Mouse (Mus musculus) MEL (cell line): Measurements from ENCODE around the gene Aqp7. TPM values are rescaled to one million over a fixed set of nuclear protein-coding genes. Genes with fewer than 3 reads are reported as not detected.
A peak's percentile ranks its signal among the peaks of the same experiment; 100 is the strongest.

Source experiments
- DNase-seq: peaks from one replicate; pipeline ENCODE4 v3.0.0; 2011; ENCODE audit warnings: low read depth, low spot score
- H3K27ac ChIP-seq: 2 replicates; pipeline ENCODE4 v1.5.1; 2012; ENCODE audit warnings: low read depth, mild to moderate bottlenecking, control low read depth, low read length, moderate library complexity; ENCODE audit not compliant: control insufficient read depth
- H3K27me3 ChIP-seq, 2 experiments: fragments of 150-350 bp in 1 of 2; sonication (generic) in 1 of 2; 2 replicates each; pipeline ENCODE4 v1.6.1; 2012; ENCODE audit warnings: low read length in 2 of 2, mild to moderate bottlenecking in 2 of 2, improper control_type of control experiment in 1 of 2, moderate library complexity in 1 of 2; ENCODE audit not compliant: insufficient read depth in 2 of 2, control insufficient read depth in 1 of 2
- H3K36me3 ChIP-seq, 2 experiments: 2 replicates each; pipeline ENCODE4 v1.6.1; 2012 to 2014; ENCODE audit warnings: low read length in 2 of 2, improper control_type of control experiment in 1 of 2, inconsistent platforms in 1 of 2, mild to moderate bottlenecking in 1 of 2; ENCODE audit not compliant: insufficient read depth in 2 of 2, control insufficient read depth in 1 of 2
- H3K4me1 ChIP-seq, 2 experiments: fragments of 150-350 bp in 1 of 2; sonication (generic) in 1 of 2; 2 replicates each; pipeline ENCODE4 v1.6.1; 2012; ENCODE audit warnings: low read length in 2 of 2, improper control_type of control experiment in 1 of 2, mild to moderate bottlenecking in 1 of 2; ENCODE audit not compliant: insufficient read depth in 2 of 2, control insufficient read depth in 1 of 2
- H3K4me3 ChIP-seq, 2 experiments: fragments of 150-350 bp in 1 of 2; sonication (generic) in 1 of 2; 2 replicates each; pipeline ENCODE4 v1.5.1; 2012; ENCODE audit warnings: low read depth in 2 of 2, low read length in 2 of 2, mild to moderate bottlenecking in 2 of 2, moderate library complexity in 2 of 2, control low read depth in 1 of 2, improper control_type of control experiment in 1 of 2; ENCODE audit not compliant: control insufficient read depth in 1 of 2, insufficient read depth in 1 of 2
- H3K79me2 ChIP-seq: 2 replicates; pipeline ENCODE4 v1.6.1; 2012; ENCODE audit warnings: mild to moderate bottlenecking, low read length, moderate library complexity; ENCODE audit not compliant: control insufficient read depth, poor library complexity, insufficient read depth
- H3K9ac ChIP-seq: 2 replicates; pipeline ENCODE4 v1.6.1; 2012; ENCODE audit warnings: low read depth, mild to moderate bottlenecking, control low read depth, low read length, moderate library complexity; ENCODE audit not compliant: control insufficient read depth, poor library complexity, severe bottlenecking
- H3K9me3 ChIP-seq: fragments of 150-350 bp; sonication (generic); replicated peaks from 2 replicates; pipeline ENCODE4 v1.6.1; 2012; ENCODE audit warnings: mild to moderate bottlenecking, low read length, improper control_type of control experiment, moderate library complexity; ENCODE audit not compliant: insufficient read depth
- BHLHE40 ChIP-seq: IDR thresholded peaks from 2 replicates; pipeline ENCODE4 v1.6.1; 2012; ENCODE audit warnings: low read depth, mild to moderate bottlenecking, inconsistent platforms, low read length, improper control_type of control experiment, borderline replicate concordance
- CTCF ChIP-seq, 3 experiments: IDR thresholded peaks in 2 of 3; conservative IDR thresholded peaks in 1 of 3; 2 replicates each; pipeline ENCODE4 v1.5.1; 2011 to 2012; ENCODE audit warnings: low read length in 3 of 3, low read depth in 2 of 3, mild to moderate bottlenecking in 2 of 3, improper control_type of control experiment in 1 of 3, inconsistent platforms in 1 of 3, mixed read lengths in 1 of 3, moderate library complexity in 1 of 3; ENCODE audit not compliant: control insufficient read depth in 1 of 3, insufficient read depth in 1 of 3, poor library complexity in 1 of 3, severe bottlenecking in 1 of 3
- EP300 ChIP-seq, 2 experiments: IDR thresholded peaks; 2 replicates each; pipeline ENCODE4 v1.6.1; 2011; ENCODE audit warnings: improper control_type of control experiment in 2 of 2, low read length in 2 of 2, low read depth in 1 of 2, mild to moderate bottlenecking in 1 of 2
- ETS1 ChIP-seq: IDR thresholded peaks from 2 replicates; pipeline ENCODE4 v1.6.1; 2012; ENCODE audit warnings: low read depth, mild to moderate bottlenecking, inconsistent platforms, low read length, improper control_type of control experiment, moderate library complexity
- GABPA ChIP-seq: IDR thresholded peaks from 2 replicates; pipeline ENCODE4 v1.6.1; 2012; ENCODE audit warnings: low read depth, mild to moderate bottlenecking, inconsistent platforms, low read length, improper control_type of control experiment, moderate library complexity
- GATA1 ChIP-seq: IDR thresholded peaks from 2 replicates; pipeline ENCODE4 v1.6.1; 2011; ENCODE audit warnings: low read depth, low read length, improper control_type of control experiment
- KAT2A ChIP-seq: conservative IDR thresholded peaks from 2 replicates; pipeline ENCODE4 v1.6.1; 2012; ENCODE audit warnings: low read depth, low read length, improper control_type of control experiment, inconsistent platforms
- MAFK ChIP-seq: IDR thresholded peaks from 2 replicates; pipeline ENCODE4 v1.6.1; 2011; ENCODE audit warnings: low read depth, mild to moderate bottlenecking, low read length, improper control_type of control experiment, borderline replicate concordance
- MAX ChIP-seq: IDR thresholded peaks from 2 replicates; pipeline ENCODE4 v1.6.1; 2011; ENCODE audit warnings: low read length, improper control_type of control experiment
- MYC ChIP-seq: IDR thresholded peaks from 2 replicates; pipeline ENCODE4 v1.6.1; 2011; ENCODE audit warnings: low read depth, mild to moderate bottlenecking, low read length, improper control_type of control experiment, moderate library complexity
- NRF1 ChIP-seq: IDR thresholded peaks from 2 replicates; pipeline ENCODE4 v1.6.1; 2014; ENCODE audit warnings: low read depth, mild to moderate bottlenecking, inconsistent platforms, low read length, improper control_type of control experiment, moderate library complexity; ENCODE audit not compliant: poor library complexity, insufficient read depth, severe bottlenecking
- RAD21 ChIP-seq: IDR thresholded peaks from 2 replicates; pipeline ENCODE4 v1.6.1; 2011; ENCODE audit warnings: mild to moderate bottlenecking, low read depth, low read length, improper control_type of control experiment
- SIN3A ChIP-seq: IDR thresholded peaks from 2 replicates; pipeline ENCODE4 v1.6.1; 2012; ENCODE audit warnings: low read length, improper control_type of control experiment, inconsistent platforms
- SMC3 ChIP-seq: IDR thresholded peaks from 2 replicates; pipeline ENCODE4 v1.6.1; 2011; ENCODE audit warnings: low read depth, low read length, improper control_type of control experiment
- TCF12 ChIP-seq: IDR thresholded peaks from 2 replicates; pipeline ENCODE4 v1.6.1; 2014; ENCODE audit warnings: low read depth, mild to moderate bottlenecking, inconsistent platforms, low read length, improper control_type of control experiment, moderate library complexity
- UBTF ChIP-seq: IDR thresholded peaks from 2 replicates; pipeline ENCODE4 v1.6.1; 2012; ENCODE audit warnings: low read depth, mild to moderate bottlenecking, inconsistent platforms, low read length, improper control_type of control experiment, moderate library complexity, borderline replicate concordance; ENCODE audit not compliant: insufficient read depth
- ZC3H11A ChIP-seq: IDR thresholded peaks from 2 replicates; pipeline ENCODE4 v1.6.1; 2012; ENCODE audit warnings: low read depth, mild to moderate bottlenecking, inconsistent platforms, low read length, improper control_type of control experiment
- ZMIZ1 ChIP-seq: IDR thresholded peaks from 2 replicates; pipeline ENCODE4 v1.6.1; 2012; ENCODE audit warnings: low read depth, mild to moderate bottlenecking, inconsistent platforms, low read length, improper control_type of control experiment, moderate library complexity
- ZNF384 ChIP-seq: IDR thresholded peaks from 2 replicates; pipeline ENCODE4 v1.6.1; 2012; ENCODE audit warnings: low read depth, mild to moderate bottlenecking, inconsistent platforms, low read length, improper control_type of control experiment
- polyA plus RNA-seq, 2 experiments: library from polyadenylated mRNA; stranded (reverse) in 1 of 2; unstranded in 1 of 2; fragments of >175 nt in 1 of 2; fragments of >200 nt in 1 of 2; gene quantifications; 2 replicates each; pipeline versions ENCODE4 v1.2.1 to v1.2.4; 2012; ENCODE audit warnings: low replicate concordance in 2 of 2, low read depth in 1 of 2; ENCODE audit not compliant: insufficient read length in 2 of 2, insufficient read depth in 1 of 2, missing spikeins in 1 of 2
- total RNA-seq: library from RNA; depleted of rRNA; stranded (reverse); fragments of 300-350 nt; gene quantifications from 2 replicates; pipeline ENCODE4 v1.2.3, GENCODE M21; 2012

Gene Aqp7
- total and polyA plus RNA-seq, 3 experiments = 0.06 TPM; not detected in 2

DNA sequence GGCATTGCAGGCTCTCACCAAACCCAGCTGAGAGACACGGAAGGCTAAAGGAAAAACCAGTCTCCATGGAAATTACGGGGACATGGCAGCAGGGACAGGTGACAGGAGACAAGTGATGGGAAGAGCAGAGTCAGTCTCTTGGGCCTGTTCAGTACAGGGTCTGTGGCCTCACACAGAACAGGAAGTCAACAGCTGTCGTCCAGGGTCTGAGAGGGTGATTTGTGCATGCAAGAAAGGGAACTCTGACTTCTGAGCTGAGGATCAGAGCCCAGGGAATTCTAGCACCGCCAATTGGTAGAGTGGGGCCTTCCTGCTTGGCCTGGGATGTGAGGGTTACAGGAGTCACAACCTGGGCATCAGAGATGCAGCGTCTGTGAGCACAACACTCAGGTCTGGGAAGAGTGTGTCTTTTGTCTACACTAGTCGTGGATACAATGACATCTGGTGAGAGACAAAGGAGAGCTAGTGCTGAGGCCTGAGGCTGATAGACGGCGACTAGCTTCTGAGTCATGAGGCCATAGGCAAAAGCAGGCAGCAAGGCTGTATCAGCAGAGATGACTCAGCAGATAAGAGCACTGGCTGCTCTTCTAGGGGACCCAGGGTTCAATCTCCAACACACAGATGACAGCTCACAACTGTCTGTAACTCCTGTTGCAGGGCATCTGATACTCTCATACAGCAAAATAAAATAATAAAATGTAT is 21.7 kb downstream of the Aqp7 start:
- Histone ChIP-seq H3K27ac (peak overlapping the region; percentile 79), H3K27me3 (no peaks in the 10 kb centered on the region), H3K4me1 (peaks cover 9 to 15% of the 10 kb centered on the region in 2 experiments), H3K9me3 (no peaks in the 10 kb centered on the region), H3K9ac (0 out of 2 replicates have a peak overlapping the region, but pooled peaks have one; percentile 7), H3K4me3 (no peak overlapping the region), H3K79me2 (no peaks in the 10 kb centered on the region), H3K36me3 (peaks cover 11 to 20% of the 10 kb centered on the region in 2 experiments)
- DNase-seq = peak; percentile 76
- TF ChIP-seq MYC (no peak), MAFK (peak; percentile 65; the same call in 1 of the 2 replicates), EP300 (IDR thresholded peaks at IDR 0.05; ENCODE audit: low read depth in 1 of 2, low read length in 2 of 2) (peak; percentile 70 to 76), GATA1 (peak; percentile 83), TCF12 (peak; percentile 48), ETS1 (0 out of 2 replicates have a peak, but pooled peaks have one; percentile 45), SIN3A (peak; percentile 56; the same call in 1 of the 2 replicates), BHLHE40 (no peak)

DNA sequence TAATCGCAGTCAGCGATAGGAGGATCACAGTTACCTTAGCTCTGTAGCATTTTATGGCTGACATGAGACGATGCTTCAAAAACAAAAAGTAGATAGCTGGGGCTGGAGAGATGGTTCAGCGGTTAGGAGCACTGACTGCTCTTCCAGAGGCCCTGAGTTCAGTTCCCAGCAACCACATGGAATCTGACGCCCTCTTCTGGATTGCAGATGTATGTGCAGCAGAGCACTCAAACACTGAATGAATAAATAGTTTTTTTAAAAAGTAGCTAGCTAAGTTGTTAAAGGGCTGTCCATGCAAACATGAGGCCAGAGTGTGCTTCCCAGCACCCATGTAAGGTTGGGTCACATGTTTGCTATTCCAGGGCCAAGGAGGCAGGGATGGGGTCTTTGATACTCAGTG is 26.8 kb downstream of the Aqp7 start:
- no peak for TF ChIP-seq ETS1
- TF ChIP-seq KAT2A = no peak
- TF ChIP-seq RAD21 = peak; percentile 45
- TF ChIP-seq MYC = peak; percentile 38; the same call in 1 of the 2 replicates
- peak in 2 of 3 experiments; percentile 54 to 60; a peak in 5 of 6 replicates for TF ChIP-seq CTCF (IDR thresholded peaks at IDR 0.05 in 2 of 3, conservative IDR thresholded peaks at IDR 0.05 in 1 of 3; ENCODE audit: control insufficient read depth in 1 of 3, insufficient read depth in 1 of 3, low read depth in 2 of 3, low read length in 3 of 3, poor library complexity in 1 of 3, severe bottlenecking in 1 of 3)
- 0 out of 2 replicates have a peak, but pooled peaks have one; percentile 33 for TF ChIP-seq SMC3
- Histone ChIP-seq H3K27me3 (no peaks in the 10 kb centered on the region), H3K4me3 (no peak overlapping the region), H3K9ac (no peak overlapping the region), H3K9me3 (no peaks in the 10 kb centered on the region), H3K79me2 (no peaks in the 10 kb centered on the region), H3K36me3 (peaks cover 11 to 15% of the 10 kb centered on the region in 2 experiments), H3K4me1 (peaks cover 7 to 12% of the 10 kb centered on the region in 2 experiments), H3K27ac (no peak overlapping the region)
- peak; percentile 38 for DNase-seq

DNA sequence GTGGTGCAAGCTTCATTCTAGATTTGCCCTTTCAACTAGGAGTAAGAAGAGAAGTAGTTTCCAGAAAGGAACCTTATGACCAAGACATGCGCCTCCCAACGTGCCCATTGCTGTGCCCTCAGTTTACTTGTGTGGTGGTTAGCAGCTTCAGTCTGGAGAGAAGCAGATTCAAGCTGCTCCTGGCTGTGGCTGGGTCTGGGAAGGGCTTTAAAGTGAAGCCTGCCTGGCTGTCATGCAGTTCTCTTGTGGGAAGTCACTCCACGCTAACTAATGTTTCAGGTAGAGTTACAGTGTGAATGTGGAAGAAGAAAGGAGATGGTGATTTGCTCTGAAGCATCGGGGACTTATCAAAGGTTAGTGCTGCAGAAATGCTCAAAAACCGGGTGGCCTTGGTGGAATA is 32.1 kb downstream of the Aqp7 start:
- Histone ChIP-seq H3K9ac (no peak overlapping the region), H3K27me3 (no peaks in the 10 kb centered on the region), H3K36me3 (peaks cover 9 to 18% of the 10 kb centered on the region in 2 experiments), H3K27ac (no peak overlapping the region), H3K4me3 (no peak overlapping the region), H3K9me3 (no peaks in the 10 kb centered on the region), H3K79me2 (no peaks in the 10 kb centered on the region), H3K4me1 (peaks cover 5 to 8% of the 10 kb centered on the region in 2 experiments; a peak in 3 of 4 replicates)
- DNase-seq = no peak
- TF ChIP-seq ZNF384 (no peak), ZMIZ1 (no peak), NRF1 (no peak), MAX (no peak), ZC3H11A (no peak), UBTF (no peak), SIN3A (no peak), GABPA (no peak)
